Mouse (Mus musculus) frontal cortex, adult 2 months (tissue): ENCODE measurements around the gene Fam196a. TPM values are rescaled to one million over a fixed set of nuclear protein-coding genes. Genes with fewer than 3 reads are reported as not detected.

ENCODE experiments used
- DNase-seq, 2 experiments: peaks; one replicate each; pipeline ENCODE4 v3.0.0; 2022; ENCODE audit warnings: low spot score in 1 of 2; ENCODE audit errors: extremely low spot score in 1 of 2
- polyA plus RNA-seq: library from polyadenylated mRNA; depleted of rRNA; stranded (reverse); fragments of >200 nt; gene quantifications from 2 replicates; pipeline ENCODE4 v1.2.3, GENCODE M21; 2012

The Fam196a gene
- polyA plus RNA-seq, 1 experiment, result 12.5 TPM

DNA sequence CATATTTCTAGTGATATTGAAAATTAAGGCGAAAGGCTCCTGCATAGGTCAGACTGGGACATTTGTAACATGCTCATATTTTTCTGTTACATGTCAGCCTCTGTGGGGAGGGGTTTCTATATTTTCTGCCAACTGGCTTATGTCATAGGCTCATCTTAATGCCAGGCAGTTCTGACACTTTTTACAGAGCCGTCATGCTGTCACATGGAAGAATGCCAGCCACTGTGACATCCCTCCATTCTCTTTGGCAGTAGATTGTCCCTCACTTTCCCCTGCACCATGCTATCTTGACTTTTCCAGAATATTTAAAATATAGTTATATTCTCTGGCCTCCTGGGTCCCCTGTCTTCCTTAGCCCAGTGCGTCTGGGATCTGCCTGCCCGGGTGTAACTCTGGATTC lies 95.5 kb downstream of the Fam196a start:
- no peak for DNase-seq

DNA sequence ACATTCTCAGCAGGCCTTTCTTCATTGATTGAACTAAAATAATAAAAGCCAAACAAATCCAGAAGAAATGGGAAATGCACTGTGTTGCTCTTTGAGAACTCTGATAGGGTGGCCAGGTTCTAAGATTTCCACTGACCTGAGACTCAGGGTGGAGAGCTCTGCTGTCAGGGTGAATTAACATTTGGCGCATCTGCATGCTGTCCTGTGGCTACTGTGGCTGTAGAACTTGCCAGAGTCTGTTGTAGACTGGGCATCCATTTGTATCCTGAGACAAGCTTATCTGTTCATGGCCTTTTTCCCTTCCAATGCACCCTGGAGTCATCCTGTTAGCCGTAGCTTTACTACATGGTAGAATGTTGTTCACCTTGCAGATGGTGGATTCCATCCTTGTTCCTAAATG lies 98.2 kb downstream of the Fam196a start:
- no peak for DNase-seq
